Mouse (Mus musculus) frontal cortex, adult 2 months (tissue): Measurements from ENCODE around the gene Gabpb2. TPM values are rescaled to one million over a fixed set of nuclear protein-coding genes. Genes with fewer than 3 reads are reported as not detected.
"Not testable (repeated sequence)": the region's sequence is repeated elsewhere in the genome, so short reads cannot be mapped to it uniquely, and the experiment has no call there.

Experiments used
- DNase-seq, 2 experiments: peaks; one replicate each; pipeline ENCODE4 v3.0.0; 2022; ENCODE audit warnings: low spot score in 1 of 2; ENCODE audit errors: extremely low spot score in 1 of 2
- polyA plus RNA-seq: library from polyadenylated mRNA; depleted of rRNA; stranded (reverse); fragments of >200 nt; gene quantifications from 2 replicates; pipeline ENCODE4 v1.2.3, GENCODE M21; 2012

Gabpb2 gene
- polyA plus RNA-seq, 1 experiment, result 17.9 TPM

GRCm38 (mm10) chr3:95161618-95162344 is 55.9 kb downstream of the Gabpb2 start:
- no peak for DNase-seq

- DNase-seq, result no peak
Measured at GRCm38 (mm10) chr3:95161041-95161551, 56.6 kb downstream of the Gabpb2 start.

- peak; percentile 79 to 89 for DNase-seq
Measured at GRCm38 (mm10) chr3:95159987-95160963, 57.4 kb downstream of the Gabpb2 start, which contains the start of gene Sema6c. Sema6c (plus strand) TSS chr3:95160457.

- no peak for DNase-seq
Measured at GRCm38 (mm10) chr3:95159511-95159986, 58.2 kb downstream of the Gabpb2 start.

- DNase-seq, result peak in 1 of 2 experiments; percentile 56
Measured at GRCm38 (mm10) chr3:95153874-95154273, 63.8 kb downstream of the Gabpb2 start.

- DNase-seq, result no peak
Measured at GRCm38 (mm10) chr3:95147924-95148323, 69.8 kb downstream of the Gabpb2 start.

- DNase-seq, result peak; percentile 58 to 94
Measured at GRCm38 (mm10) chr3:95142617-95143011, 75.1 kb downstream of the Gabpb2 start.

GRCm38 (mm10) chr3:95141952-95142616 is 75.6 kb downstream of the Gabpb2 start, which contains the start of gene Tnfaip8l2:
Tnfaip8l2 (minus strand) TSS chr3:95142360.
- peak in 1 of 2 experiments; percentile 22 for DNase-seq

- peak in 1 of 2 experiments; percentile 16 for DNase-seq
Measured at GRCm38 (mm10) chr3:95141474-95141873, 76.2 kb downstream of the Gabpb2 start.

- no peak for DNase-seq
Measured at GRCm38 (mm10) chr3:95140795-95141194, 76.9 kb downstream of the Gabpb2 start.

- no peak for DNase-seq
Measured at GRCm38 (mm10) chr3:95140289-95140595, 77.5 kb downstream of the Gabpb2 start.

- peak in 1 of 2 experiments; percentile 9 for DNase-seq
Measured at GRCm38 (mm10) chr3:95139586-95140288, 78.0 kb downstream of the Gabpb2 start.

- no peak for DNase-seq
Measured at GRCm38 (mm10) chr3:95136336-95136735, 81.4 kb downstream of the Gabpb2 start.

GRCm38 (mm10) chr3:95135433-95136052 is 82.2 kb downstream of the Gabpb2 start:
- DNase-seq, result no peak

GRCm38 (mm10) chr3:95135023-95135422 is 82.7 kb downstream of the Gabpb2 start:
- peak in 1 of 2 experiments; percentile 56 for DNase-seq

GRCm38 (mm10) chr3:95134133-95134532 is 83.6 kb downstream of the Gabpb2 start:
- not testable (repeated sequence) for DNase-seq

- DNase-seq, result peak; percentile 91 to 95
Measured at GRCm38 (mm10) chr3:95133680-95134101, 84.0 kb downstream of the Gabpb2 start, which contains the start of the genes Scnm1 and Lysmd1. Scnm1 (minus strand) TSS chr3:95134011. Lysmd1 (plus strand) TSS chr3:95134088.

GRCm38 (mm10) chr3:95133176-95133575 is 84.5 kb downstream of the Gabpb2 start:
- no peak for DNase-seq

- not testable (repeated sequence) for DNase-seq
Measured at GRCm38 (mm10) chr3:95132389-95132788, 85.3 kb downstream of the Gabpb2 start.
